Mouse (Mus musculus): ENCODE measurements at regions not wholly inside any gene's neighbourhood (a gene's known extent, or its start where the extent isn't known, plus 50 kb on each side); places are given as distances from the start of the nearest gene placed in this dataset.
"Not testable (repeated sequence)": the region's sequence is repeated elsewhere in the genome, so short reads cannot be mapped to it uniquely, and the experiment has no call there.

GRCm38 (mm10) chr4:53261556-53262140 is 102.0 kb upstream of the Abca1 start:
- ATAC-seq: no peak

- no peak for ATAC-seq
Observed at GRCm38 (mm10) chr4:53258975-53259374, 99.3 kb upstream of the Abca1 start.

GRCm38 (mm10) chr4:53256996-53257395 is 97.3 kb upstream of the Abca1 start:
- ATAC-seq: no peak

GRCm38 (mm10) chr4:53254483-53254882 is 94.8 kb upstream of the Abca1 start:
- ATAC-seq: no peak

GRCm38 (mm10) chr4:53253680-53254079 is 94.0 kb upstream of the Abca1 start:
- no peak for ATAC-seq

GRCm38 (mm10) chr4:53250325-53250724 is 90.6 kb upstream of the Abca1 start:
- no peak for ATAC-seq

GRCm38 (mm10) chr4:53246083-53246747 is 86.5 kb upstream of the Abca1 start:
- ATAC-seq: no peak

GRCm38 (mm10) chr4:53245553-53245952 is 85.9 kb upstream of the Abca1 start:
- no peak for ATAC-seq

GRCm38 (mm10) chr4:53243473-53243872 is 83.8 kb upstream of the Abca1 start:
- ATAC-seq: not testable (repeated sequence)

- ATAC-seq: no peak
Observed at GRCm38 (mm10) chr4:53239856-53240255, 80.2 kb upstream of the Abca1 start.

- ATAC-seq: no peak
Observed at GRCm38 (mm10) chr4:53238314-53239259, 78.9 kb upstream of the Abca1 start.

GRCm38 (mm10) chr4:53235870-53236269 is 76.2 kb upstream of the Abca1 start:
- ATAC-seq: no peak

GRCm38 (mm10) chr4:53232436-53232835 is 72.7 kb upstream of the Abca1 start:
- no peak for ATAC-seq

- ATAC-seq: no peak
Observed at GRCm38 (mm10) chr4:53231867-53232266, 72.2 kb upstream of the Abca1 start.

- no peak for ATAC-seq
Observed at GRCm38 (mm10) chr4:53231046-53231445, 71.4 kb upstream of the Abca1 start.

GRCm38 (mm10) chr4:53228444-53228843 is 68.7 kb upstream of the Abca1 start:
- ATAC-seq: no peak

- ATAC-seq: peak; percentile 99
Observed at GRCm38 (mm10) chr4:53227771-53228170, 68.1 kb upstream of the Abca1 start.

- ATAC-seq: no peak
Observed at GRCm38 (mm10) chr4:53227071-53227470, 67.4 kb upstream of the Abca1 start.

GRCm38 (mm10) chr4:53226376-53226775 is 66.7 kb upstream of the Abca1 start:
- ATAC-seq: no peak

- no peak for ATAC-seq
Observed at GRCm38 (mm10) chr4:53223379-53223778, 63.7 kb upstream of the Abca1 start.

- ATAC-seq: no peak
Observed at GRCm38 (mm10) chr4:53220809-53221208, 61.1 kb upstream of the Abca1 start.

GRCm38 (mm10) chr4:53219351-53219750 is 59.7 kb upstream of the Abca1 start:
- no peak for ATAC-seq

GRCm38 (mm10) chr4:53218752-53219151 is 59.1 kb upstream of the Abca1 start:
- ATAC-seq: no peak

- ATAC-seq: no peak
Observed at GRCm38 (mm10) chr4:53218291-53218640, 58.6 kb upstream of the Abca1 start.
